Mouse (Mus musculus) heart, embryonic 15.5 days (tissue): Measurements from ENCODE around the gene Dock8. TPM values are rescaled to one million over a fixed set of nuclear protein-coding genes. Genes with fewer than 3 reads are reported as not detected.

Source experiments
- ATAC-seq: fragments of 200-750 bp; cut with Nextera tagmentation; replicated peaks from 2 replicates; pipeline ENCODE4 v1.8.0; 2017; ENCODE audit warnings: low read depth, moderate TSS enrichment; ENCODE audit not compliant: insufficient number of reproducible peaks, insufficient read depth, low FRiP score
- H3K27ac ChIP-seq: fragments of 300-500 bp; sonication (generic); 2 replicates; pipeline ENCODE4 v1.5.1; 2015; ENCODE audit warnings: mild to moderate bottlenecking, inconsistent platforms
- H3K27me3 ChIP-seq: fragments of 300-500 bp; sonication (generic); 2 replicates; pipeline ENCODE4 v1.6.1; 2015; ENCODE audit warnings: inconsistent platforms
- H3K36me3 ChIP-seq: fragments of 300-500 bp; sonication (generic); 2 replicates; pipeline ENCODE4 v1.6.1; 2015; ENCODE audit warnings: mild to moderate bottlenecking, inconsistent platforms
- H3K4me1 ChIP-seq: fragments of 300-500 bp; sonication (generic); replicated peaks from 2 replicates; pipeline ENCODE4 v1.6.1; 2015; ENCODE audit warnings: inconsistent platforms
- H3K4me2 ChIP-seq: fragments of 300-500 bp; sonication (generic); 2 replicates; pipeline ENCODE4 v1.6.1; 2015; ENCODE audit warnings: inconsistent platforms, mild to moderate bottlenecking, moderate library complexity
- H3K4me3 ChIP-seq: fragments of 300-500 bp; sonication (generic); 2 replicates; pipeline ENCODE4 v1.5.1; 2015; ENCODE audit warnings: mild to moderate bottlenecking, inconsistent platforms
- H3K9ac ChIP-seq: fragments of 300-500 bp; sonication (generic); 2 replicates; pipeline ENCODE4 v1.6.1; 2015; ENCODE audit warnings: mild to moderate bottlenecking, inconsistent platforms
- H3K9me3 ChIP-seq: fragments of 300-500 bp; sonication (generic); replicated peaks from 2 replicates; pipeline ENCODE4 v1.6.1; 2016; ENCODE audit warnings: inconsistent platforms
- WGBS: fragments of 180-500 bp; shearing (Covaris S2); methylation state at CpG from one replicate; pipeline ENCODE4 v1.1.7; 2015; ENCODE audit warnings: mixed read lengths; 5-methylcytosine and 5-hydroxymethylcytosine counted together
- polyA plus RNA-seq: library from polyadenylated mRNA; unstranded; fragments of >200 nt; fragmentation: Nextera tagmentation; extraction: Ambion mirVana; gene quantifications from 2 replicates; pipeline ENCODE4 v1.2.1, GENCODE M21; 2015

Dock8 gene
- polyA plus RNA-seq, 1 experiment from 2014 or later: 3.8 TPM

- H3K36me3 ChIP-seq: no peaks in the 10 kb centered on the region
- H3K9ac ChIP-seq: peak within 1 kb of the TSS; percentile 70
- H3K4me3 ChIP-seq: peak within 1 kb of the TSS; percentile 70
- H3K27ac ChIP-seq: peak within 1 kb of the TSS; percentile 85
- H3K9me3 ChIP-seq: no peaks in the 10 kb centered on the region
- under 1% methylated on average over 76 of the region's 76 CpGs for WGBS
- ATAC-seq: peak; percentile 86
- H3K4me2 ChIP-seq: peak within 1 kb of the TSS; percentile 81
- peaks cover 27% of the 10 kb centered on the region for H3K4me1 ChIP-seq
- peaks cover 16% of the 10 kb centered on the region for H3K27me3 ChIP-seq
Observed at GRCm38 (mm10) chr19:25236596-25237491, 237.5 kb downstream of the Dock8 start, which contains the start of gene Kank1. Kank1 (plus strand) TSS chr19:25236975.

DNA sequence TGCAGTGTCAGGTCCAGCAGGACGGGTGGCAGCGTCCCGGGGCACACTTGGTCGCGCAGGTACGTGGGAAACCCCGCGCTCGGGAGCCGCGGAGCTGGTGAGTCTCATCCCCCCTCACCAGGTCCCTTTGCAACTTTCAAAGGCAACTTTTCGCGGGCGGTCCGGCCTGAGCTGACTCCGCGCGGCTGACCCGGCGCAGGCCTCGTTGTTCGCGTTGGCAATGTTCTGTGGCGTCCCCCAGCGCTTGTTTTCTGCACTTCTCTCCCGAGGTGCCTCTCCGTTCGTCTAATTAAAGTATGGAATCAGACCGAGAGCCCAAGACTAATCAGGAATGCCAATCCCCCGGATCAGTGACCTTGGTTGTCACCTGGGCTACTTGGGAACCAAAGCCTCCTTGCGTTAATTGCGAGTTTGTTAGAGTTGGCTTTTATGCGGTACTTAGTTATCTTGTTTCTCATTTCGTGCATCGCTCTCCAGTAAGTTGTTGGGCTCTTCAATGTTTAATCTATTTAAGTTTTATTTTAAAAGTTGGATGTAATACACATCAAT, 238.2 kb downstream of the Dock8 start:
- peaks cover 16% of the 10 kb centered on the region for H3K27me3 ChIP-seq
- H3K4me1 ChIP-seq: peaks cover 32% of the 10 kb centered on the region
- no peaks in the 10 kb centered on the region for H3K36me3 ChIP-seq
- H3K27ac ChIP-seq: peak overlapping the region; percentile 85
- H3K9me3 ChIP-seq: no peaks in the 10 kb centered on the region
- peak overlapping the region; percentile 70 for H3K9ac ChIP-seq
- no peak for ATAC-seq
- H3K4me3 ChIP-seq: peak overlapping the region; percentile 70
- peak overlapping the region; percentile 81 for H3K4me2 ChIP-seq
- WGBS: under 1% methylated on average over 35 of the region's 35 CpGs

- peaks cover 37% of the 10 kb centered on the region for H3K4me1 ChIP-seq
- H3K27me3 ChIP-seq: peaks cover 16% of the 10 kb centered on the region
- H3K36me3 ChIP-seq: no peaks in the 10 kb centered on the region
- H3K27ac ChIP-seq: peak overlapping the region; percentile 16; the same call in 1 of the 2 replicates
- H3K9me3 ChIP-seq: no peaks in the 10 kb centered on the region
- 5% methylated on average over 13 of the region's 13 CpGs for WGBS
- peak overlapping the region; percentile 70 for H3K9ac ChIP-seq
- peak overlapping the region; percentile 70 for H3K4me3 ChIP-seq
- no peak for ATAC-seq
- peak overlapping the region; percentile 81 for H3K4me2 ChIP-seq
Observed at GRCm38 (mm10) chr19:25238121-25238520, 238.8 kb downstream of the Dock8 start.

DNA sequence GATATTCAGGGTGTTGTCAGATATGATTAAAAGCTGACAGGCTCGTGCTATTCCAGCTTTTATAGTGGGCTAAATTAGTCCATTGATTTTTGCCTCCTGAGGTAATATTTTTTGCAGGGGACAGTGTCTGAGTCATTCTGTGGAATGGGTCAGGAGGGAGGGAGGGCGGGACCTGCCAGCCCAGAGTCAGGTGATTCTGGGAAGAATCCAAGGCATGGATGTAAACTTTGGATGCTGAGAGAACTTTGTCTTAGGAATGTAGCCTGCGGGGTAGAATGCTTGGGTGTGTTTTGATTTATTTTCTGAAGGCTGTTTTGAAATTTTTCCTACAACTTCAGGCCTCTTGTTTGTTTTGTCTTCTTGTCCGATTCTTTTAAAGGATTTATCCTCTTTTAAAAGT, 244.2 kb downstream of the Dock8 start:
- Histone ChIP-seq H3K4me2 (no peak overlapping the region), H3K9me3 (no peaks in the 10 kb centered on the region), H3K36me3 (no peaks in the 10 kb centered on the region), H3K9ac (no peak overlapping the region), H3K4me1 (peaks cover 53% of the 10 kb centered on the region), H3K27ac (no peak overlapping the region), H3K4me3 (no peak overlapping the region), H3K27me3 (no peaks in the 10 kb centered on the region)
- 65% methylated on average over 4 of the region's 4 CpGs for WGBS
- ATAC-seq: no peak

DNA sequence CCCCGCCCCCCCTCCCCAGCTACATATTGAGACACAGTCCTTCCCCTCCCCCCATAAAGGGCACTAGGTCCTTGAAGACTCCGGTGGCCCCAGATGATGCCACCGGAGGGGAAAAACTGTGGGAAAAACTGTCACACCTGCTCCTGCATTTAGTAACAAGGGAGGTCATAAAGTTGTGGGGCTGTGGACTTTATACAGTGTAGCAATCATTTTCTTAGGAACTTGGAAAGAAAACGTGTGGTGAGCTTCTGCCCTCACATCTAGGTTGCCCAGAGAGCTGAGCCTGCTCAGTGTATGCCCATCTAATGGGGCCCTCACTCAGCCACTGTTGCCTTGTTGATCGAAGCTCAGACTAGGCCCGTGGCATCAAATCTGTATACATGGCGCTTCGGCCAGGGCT, 246.7 kb downstream of the Dock8 start:
- 87% methylated on average over 8 of the region's 8 CpGs for WGBS

DNA sequence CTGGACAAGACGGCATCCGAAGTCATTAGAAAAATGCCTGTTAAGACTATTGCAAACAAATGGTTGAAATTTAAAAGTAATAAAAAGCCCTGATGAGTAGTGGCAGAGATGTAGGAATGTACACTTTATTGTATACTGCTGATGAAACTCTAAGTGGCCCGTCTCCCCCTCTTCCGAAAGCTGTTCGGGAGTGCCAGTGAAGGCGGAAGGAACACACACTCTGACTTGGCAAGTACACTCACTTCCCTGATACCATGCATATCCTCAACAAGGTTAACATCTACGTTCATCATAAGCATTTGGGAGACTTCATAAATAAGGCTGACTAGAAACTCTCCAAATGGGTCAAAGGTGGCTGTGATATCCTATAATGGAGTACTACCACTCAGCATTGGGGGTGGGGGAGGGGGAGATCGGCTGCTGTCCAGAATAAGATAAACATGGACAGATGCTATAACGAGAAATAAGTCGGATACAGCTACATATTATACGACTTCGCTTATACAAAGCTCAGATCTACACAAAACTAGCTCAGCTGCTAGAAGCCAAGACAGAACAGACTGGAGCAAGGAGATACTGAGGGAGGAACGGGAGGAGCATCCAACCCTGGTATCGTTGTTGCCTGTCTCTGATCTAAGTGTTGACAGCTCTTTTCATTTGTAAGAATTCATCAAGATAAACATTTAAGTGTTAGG, 248.7 kb downstream of the Dock8 start:
- Histone ChIP-seq H3K4me2 (no peak overlapping the region), H3K27ac (no peak overlapping the region), H3K9ac (no peak overlapping the region), H3K4me3 (no peak overlapping the region), H3K9me3 (no peaks in the 10 kb centered on the region), H3K27me3 (no peaks in the 10 kb centered on the region), H3K36me3 (no peaks in the 10 kb centered on the region), H3K4me1 (peaks cover 51% of the 10 kb centered on the region)
- 65% methylated on average over 14 of the region's 14 CpGs for WGBS
- ATAC-seq: no peak

More for the DNA sequence above, 246.7 kb downstream of the Dock8 start:
- Histone ChIP-seq H3K36me3 (no peaks in the 10 kb centered on the region), H3K4me1 (peaks cover 51% of the 10 kb centered on the region), H3K27me3 (no peaks in the 10 kb centered on the region), H3K4me3 (no peak overlapping the region), H3K27ac (no peak overlapping the region), H3K4me2 (no peak overlapping the region), H3K9ac (no peak overlapping the region), H3K9me3 (no peaks in the 10 kb centered on the region)
- ATAC-seq: no peak

DNA sequence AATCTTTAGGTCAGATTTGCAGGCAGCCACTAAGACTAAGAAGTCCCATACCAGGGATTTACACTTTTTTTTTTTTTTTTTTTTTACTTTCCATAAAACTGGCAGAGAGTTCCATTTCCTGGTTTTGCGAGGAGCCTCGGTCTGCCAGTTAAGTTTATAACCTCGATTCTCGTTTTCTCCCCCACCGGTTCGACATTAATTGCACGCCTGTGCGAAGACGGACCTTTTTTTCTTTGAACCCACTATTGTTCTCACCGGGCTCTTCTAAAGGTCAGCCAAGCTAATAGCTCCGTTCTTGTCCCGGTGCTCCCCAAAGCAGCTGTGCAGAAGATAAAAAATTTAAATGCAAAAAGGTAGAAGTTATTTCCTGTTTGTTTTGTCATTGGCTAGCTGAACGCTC, 249.9 kb downstream of the Dock8 start:
- Histone ChIP-seq H3K4me1 (peaks cover 53% of the 10 kb centered on the region), H3K9ac (no peak overlapping the region)
- 77% methylated on average over 13 of the region's 13 CpGs for WGBS

DNA sequence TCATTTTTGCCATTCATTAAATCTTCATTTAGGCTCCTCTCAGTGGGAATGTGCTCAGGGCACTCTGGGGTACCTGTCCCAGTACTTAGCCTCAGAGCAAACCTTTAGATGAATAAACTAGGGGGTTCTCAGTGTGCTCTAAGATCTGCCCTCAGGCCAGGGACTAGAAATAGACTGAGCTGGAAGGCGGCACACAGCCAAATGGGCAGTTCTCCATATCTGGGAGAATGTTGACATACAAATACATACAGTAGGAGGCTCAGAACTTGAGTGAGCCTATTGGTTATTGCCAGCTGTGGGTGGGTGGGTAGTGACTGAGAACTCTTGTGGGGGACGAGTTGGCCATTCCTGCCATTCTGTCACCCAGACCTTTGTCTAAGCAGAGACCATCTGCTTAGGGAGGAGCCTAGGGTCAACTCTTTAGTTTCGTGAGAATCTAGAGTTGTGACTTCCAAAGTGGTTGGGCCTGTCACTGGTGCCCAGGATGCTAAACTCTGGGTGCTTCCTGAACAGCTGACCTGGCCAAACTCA, 252.3 kb downstream of the Dock8 start:
- no peak overlapping the region for H3K4me3 ChIP-seq
- H3K9ac ChIP-seq: no peak overlapping the region
- no peaks in the 10 kb centered on the region for H3K36me3 ChIP-seq
- no peak overlapping the region for H3K4me2 ChIP-seq
- H3K27ac ChIP-seq: peak overlapping the region; percentile 57
- H3K27me3 ChIP-seq: no peaks in the 10 kb centered on the region
- no peak for ATAC-seq
- 60% methylated on average over 3 of the region's 3 CpGs for WGBS
- H3K4me1 ChIP-seq: peaks cover 51% of the 10 kb centered on the region
- no peaks in the 10 kb centered on the region for H3K9me3 ChIP-seq

More for the DNA sequence above, 249.9 kb downstream of the Dock8 start:
- H3K36me3 ChIP-seq: no peaks in the 10 kb centered on the region
- no peaks in the 10 kb centered on the region for H3K9me3 ChIP-seq
- no peak overlapping the region for H3K27ac ChIP-seq
- no peak overlapping the region for H3K4me3 ChIP-seq
- H3K4me2 ChIP-seq: no peak overlapping the region
- no peak for ATAC-seq
- H3K27me3 ChIP-seq: no peaks in the 10 kb centered on the region

Other genes with a start within 250 kb of the Dock8 start
- gene Pgm5, start 137.7 kb upstream of the Dock8 start, polyA plus RNA-seq: 6.1 and 7.6 TPM in 2 replicates
- gene Gm10053, start 123.8 kb upstream of the Dock8 start, polyA plus RNA-seq: 605 and 775 TPM in 2 replicates
- not detected in 2 replicates for gene Foxd4, start 98.3 kb upstream of the Dock8 start, polyA plus RNA-seq
- 14.2 and 16.1 TPM in 2 replicates for gene Cbwd1, start 37.9 kb upstream of the Dock8 start, polyA plus RNA-seq
- 48.3 and 53.2 TPM in 2 replicates for gene Kank1, start 237.4 kb downstream of the Dock8 start, polyA plus RNA-seq